Mouse (Mus musculus): Measurements from ENCODE around the gene Fsd2. TPM values are rescaled to one million over a fixed set of nuclear protein-coding genes. Genes with fewer than 3 reads are reported as not detected.

Gene Fsd2
- total RNA-seq, 2 experiments from 2014 or later: 4.4 to 19.8 TPM

DNA sequence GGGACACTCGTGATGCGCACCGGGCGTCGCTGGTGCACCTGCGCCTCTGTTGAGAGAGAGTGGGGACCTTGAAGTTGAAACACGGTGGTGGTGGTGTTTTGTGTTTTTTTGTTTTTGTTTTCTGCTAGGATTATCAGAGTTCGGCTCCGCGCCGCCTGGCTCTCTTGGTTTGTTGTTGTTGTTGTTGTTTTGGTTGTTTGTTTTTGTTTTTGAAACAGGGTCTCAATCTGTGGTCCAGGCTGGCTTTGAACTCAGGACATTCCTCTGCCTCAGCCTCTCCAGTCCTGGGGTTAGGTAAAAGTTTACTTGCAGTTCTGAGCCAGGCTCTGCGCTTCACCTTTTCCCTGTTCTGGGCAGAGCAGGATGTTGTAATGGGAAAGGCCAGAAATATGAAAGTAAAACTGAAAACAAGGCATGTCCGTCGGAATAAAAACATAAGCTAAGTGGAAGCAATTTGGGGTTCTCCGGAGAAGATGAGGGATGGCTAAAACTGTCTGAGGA lies 5.2 kb upstream of the Fsd2 start:
- peak; percentile 54 for DNase-seq

DNA sequence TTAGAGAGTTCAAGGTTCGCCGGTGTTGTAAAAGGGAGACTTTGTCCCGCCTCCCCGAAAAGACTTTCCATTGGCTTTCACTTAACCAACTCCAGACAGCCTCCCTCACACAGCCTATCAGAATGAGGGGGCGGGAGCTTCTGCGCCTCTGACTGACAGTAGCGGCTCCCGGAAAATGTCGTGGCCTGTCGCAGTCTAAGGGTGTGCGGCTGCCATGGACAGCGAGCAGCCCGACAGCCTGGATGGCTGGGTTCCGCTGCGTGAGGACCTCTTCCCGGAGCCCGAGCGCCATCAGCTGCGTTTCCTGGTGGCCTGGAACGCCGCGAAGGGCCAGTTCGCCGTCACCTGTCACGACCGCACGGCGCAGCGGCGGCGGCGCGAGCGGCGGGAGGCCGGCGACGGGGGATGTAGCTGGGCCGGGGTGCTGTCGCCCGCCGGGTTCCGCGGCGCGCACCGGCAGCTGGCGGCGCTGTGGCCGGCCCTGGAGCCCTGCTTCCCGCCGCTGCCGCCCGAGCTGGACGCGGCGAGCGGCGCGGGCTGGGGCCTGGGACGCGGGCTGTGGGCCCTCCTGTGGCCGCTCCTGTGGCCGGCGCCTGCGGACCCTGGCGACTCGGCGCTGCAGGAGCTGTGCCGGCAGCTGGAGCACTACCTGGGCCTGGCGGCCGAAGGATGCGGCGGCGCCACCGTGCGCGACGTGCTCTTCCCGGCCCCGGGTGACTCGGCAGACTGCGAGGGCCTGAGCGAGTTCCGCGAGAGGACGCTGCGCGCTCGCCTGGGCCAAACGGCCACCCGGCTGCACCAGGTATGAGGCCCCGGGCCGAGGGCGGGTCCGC lies 4.6 kb upstream of the Fsd2 start, which contains the start of gene Whamm:
Gene Whamm (plus strand): TSS at position 159 of the 833 bp plus-strand sequence.
- peak; percentile 95 for DNase-seq

DNA sequence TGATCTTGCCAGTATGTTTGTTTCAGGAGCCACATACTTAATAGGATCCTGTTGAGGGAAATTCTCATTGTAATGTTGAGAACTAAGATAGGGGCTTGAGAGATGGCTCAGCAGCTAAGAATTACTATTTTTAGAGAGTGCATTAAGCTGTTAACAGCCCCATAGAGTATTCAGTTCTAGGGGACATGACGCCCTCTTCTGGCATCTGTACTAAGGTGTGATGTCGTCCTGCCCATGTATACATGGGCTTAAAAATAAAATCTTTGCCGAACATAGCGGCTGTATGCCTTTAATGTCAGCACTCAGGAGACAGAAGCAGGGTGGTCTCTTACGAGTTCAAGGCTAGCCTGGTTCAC lies 4.0 kb upstream of the Fsd2 start:
- DNase-seq: no peak

DNA sequence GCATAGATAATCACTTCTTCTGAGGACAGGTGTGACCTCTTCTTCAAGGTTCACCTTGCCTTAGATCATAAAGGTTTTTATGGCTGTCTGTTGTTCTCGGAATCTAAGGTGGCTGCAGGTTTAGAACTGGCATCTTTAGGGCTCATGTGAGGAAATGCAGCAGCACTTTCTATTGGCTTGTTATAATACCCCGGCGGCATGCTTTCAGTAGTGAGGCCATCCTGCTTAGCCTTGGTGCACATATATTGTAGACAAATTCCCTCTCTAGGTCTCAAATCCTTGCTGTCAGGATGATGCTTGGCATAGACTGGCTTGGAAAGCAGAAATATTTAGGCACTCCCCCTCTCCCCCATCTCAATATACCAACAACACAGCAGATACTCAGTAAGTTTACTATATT lies 3.5 kb upstream of the Fsd2 start:
- DNase-seq: no peak

DNA sequence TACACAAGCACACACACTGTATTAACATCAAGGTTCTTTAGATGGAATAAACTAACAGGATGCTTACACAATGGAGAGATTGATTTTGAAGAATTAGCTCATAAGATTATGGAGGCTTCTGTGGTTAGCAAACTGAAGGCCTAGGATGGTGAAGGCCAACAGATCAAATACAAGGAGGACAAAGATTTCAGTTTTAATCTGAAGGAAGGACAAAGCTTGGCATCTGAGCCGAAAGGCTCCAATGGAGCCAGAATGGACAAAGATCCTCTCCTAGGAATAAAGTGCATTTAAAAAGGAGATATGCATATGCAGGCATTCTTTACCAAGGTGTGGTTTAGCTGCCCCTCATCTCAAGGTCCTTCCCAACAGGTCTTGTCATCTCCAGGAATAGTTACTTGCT lies 3.1 kb upstream of the Fsd2 start:
- DNase-seq: no peak

DNA sequence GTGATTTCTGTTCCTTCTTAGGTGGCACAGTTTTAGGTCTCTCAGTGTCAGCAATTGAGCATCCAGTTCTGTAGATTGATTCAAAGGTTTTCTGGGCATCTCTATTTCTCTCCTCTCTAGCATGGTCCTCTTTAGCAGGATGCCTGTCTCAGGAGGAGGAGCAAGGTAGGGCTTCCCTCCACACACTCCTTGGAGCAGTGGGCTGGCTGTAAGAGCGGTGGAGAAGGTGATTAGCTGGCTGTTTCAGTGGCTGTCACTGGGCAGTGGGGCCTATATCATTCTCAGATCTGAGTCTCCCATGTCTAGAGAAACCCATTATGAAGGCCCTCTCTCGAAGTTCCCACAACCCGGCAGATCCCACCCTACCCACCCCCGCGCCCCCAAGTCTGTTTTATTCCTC lies 652 bp upstream of the Fsd2 start:
- DNase-seq: no peak

DNA sequence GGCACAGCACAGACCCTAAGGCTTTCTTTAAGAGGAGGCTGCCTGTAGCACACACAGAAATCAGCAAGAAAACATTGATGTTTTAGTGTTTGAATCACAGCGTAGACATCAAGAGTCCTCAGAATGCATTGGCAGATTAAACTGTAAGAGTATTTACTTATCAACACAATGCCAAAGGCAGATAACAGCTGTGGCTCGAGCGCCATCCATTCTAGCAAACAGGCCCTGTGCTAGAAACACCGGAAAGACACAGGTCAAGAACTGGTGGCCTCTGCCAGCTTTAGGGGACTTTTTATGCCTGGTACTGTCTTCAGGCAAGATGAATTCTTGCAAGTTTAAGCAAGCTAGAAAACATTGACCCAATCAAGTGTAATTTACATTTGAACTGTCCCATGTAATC lies 412 bp downstream of the Fsd2 start:
- DNase-seq: no peak

DNA sequence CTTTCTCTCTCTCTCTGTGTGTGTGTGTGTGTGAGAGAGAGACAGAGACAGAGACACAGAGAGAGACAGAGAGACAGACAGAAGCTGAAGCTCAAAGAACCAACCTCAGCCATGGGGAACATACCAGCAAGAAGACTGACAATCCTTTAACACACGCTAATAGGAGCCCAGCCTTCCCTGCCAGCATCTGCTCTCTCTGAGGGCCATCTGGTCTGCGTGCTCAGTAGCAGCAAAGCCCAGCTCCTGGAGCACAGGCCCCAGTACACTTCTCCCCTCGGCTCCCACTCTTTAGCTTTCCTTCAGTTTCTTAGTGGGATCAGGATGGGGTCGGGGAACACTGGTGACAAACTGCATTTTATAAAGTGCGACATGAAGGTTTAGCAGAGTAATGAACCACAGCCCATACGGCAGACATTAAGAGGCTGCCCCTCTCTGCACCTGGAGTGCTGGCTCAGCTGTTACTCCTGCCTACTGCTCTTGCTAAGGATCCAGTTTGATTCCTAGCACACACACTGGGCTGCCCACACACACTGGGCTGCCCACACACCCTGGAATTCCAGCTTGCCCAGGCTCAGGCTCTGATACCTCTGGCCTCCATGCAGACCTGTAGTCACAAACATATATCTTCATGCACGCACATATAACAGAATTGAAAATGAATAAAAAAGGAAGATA lies 1.2 kb downstream of the Fsd2 start:
- DNase-seq: no peak

DNA sequence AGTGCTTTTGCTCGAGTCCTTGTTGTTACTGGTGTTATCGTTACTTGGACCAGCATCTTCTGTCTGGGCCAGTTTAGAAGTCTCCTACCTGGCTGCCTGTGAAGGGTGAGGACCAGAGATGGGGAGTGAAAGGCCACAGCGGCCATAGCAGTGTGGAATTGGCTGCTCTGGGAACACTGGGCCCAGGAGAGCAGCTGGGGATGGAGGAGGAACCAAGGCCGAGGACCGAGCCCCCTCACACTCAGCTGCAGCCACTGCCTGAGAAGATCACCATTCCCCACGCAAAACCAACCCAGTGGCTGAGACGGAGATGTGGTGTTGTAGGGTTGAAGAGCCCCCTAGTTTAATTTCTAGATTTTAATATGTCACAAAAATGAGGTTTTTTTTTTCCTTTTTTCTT lies 2.0 kb downstream of the Fsd2 start:
- no peak for DNase-seq

DNA sequence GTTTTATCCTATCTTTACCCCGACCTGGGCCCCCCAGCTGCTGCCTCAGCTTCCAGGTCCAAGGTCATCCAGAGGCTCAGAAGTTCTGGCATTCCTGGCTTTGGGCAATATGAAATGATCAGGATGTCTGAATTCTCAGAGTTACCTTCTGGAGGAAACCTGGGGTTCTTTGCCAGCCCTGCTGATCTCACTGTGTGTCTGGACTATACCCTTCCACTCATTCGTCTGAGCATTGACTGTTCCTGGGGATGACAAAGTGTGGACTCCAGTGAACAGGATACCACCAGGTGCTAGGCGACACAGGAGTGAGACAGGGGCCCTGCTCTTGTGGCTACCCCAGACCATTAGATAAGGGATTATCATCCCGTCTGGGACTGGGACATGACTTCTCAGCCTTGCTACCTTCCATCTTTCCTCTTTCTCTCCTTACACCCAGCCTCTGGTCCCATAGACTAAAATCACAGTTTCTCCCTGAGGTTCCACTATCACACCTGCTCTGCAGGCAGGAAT lies 3.2 kb downstream of the Fsd2 start:
- no peak for DNase-seq

DNA sequence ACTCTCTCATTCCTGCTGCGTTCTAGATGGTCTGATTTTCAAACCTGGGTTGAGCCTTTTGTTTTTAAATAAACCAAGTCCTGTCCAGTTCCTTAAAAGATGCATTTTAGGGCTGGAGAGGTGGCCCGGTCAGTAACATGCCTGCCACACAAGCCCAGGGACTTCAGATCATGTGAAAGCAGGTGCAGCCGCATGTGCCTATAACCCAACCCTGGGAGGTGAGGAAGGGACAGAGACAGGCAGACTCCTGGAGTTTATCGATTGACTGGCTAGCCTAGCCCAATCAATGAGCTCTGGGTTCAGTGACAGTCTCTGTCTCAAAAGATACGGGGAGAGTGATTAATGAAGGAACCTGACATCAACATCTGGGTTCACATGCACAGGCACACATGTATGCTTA lies 5.5 kb downstream of the Fsd2 start:
- DNase-seq: no peak

DNA sequence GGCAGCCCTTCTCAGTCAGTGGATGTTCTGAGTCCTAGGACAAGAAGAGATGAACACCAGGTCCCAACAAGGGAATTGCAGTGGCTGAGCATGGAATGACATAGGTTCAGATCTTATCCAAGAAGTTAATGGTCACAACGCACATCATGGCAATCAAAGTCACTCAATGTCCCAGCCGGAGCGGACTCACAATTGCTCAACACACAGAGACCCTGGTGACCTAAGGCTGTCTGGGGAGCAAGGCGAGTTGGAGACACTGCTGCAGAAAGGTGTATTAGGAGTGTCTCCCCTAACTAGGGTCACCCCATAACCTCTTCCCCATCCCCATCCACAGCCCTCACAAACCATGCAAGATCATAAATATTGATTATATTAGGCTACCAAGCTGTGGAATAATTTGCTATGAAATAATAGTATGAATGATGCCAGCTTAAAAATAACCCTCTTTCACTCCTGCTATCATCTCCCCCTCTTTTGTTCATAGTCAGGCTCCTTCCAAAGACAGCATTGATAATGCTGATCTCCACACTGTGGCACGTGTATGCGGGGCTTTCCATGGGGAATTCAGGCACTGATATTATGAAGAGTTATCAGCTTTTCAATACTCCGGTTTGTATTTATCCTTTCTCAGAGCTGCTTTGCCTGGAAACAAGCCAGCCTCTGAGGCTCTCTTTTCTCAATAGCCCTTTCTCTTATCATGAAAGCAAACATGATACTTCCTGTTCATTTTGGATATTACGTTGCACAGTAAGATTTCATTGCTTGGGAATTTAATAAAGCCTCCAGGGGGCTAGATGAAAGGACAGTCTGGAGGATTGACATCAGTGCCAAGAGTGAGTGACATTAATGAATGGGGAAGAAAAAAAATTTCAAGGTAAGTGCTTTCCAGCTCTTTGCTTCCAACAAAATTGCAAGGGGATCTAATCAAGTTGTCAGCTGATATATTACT lies 6.4 kb downstream of the Fsd2 start:
- DNase-seq: no peak

DNA sequence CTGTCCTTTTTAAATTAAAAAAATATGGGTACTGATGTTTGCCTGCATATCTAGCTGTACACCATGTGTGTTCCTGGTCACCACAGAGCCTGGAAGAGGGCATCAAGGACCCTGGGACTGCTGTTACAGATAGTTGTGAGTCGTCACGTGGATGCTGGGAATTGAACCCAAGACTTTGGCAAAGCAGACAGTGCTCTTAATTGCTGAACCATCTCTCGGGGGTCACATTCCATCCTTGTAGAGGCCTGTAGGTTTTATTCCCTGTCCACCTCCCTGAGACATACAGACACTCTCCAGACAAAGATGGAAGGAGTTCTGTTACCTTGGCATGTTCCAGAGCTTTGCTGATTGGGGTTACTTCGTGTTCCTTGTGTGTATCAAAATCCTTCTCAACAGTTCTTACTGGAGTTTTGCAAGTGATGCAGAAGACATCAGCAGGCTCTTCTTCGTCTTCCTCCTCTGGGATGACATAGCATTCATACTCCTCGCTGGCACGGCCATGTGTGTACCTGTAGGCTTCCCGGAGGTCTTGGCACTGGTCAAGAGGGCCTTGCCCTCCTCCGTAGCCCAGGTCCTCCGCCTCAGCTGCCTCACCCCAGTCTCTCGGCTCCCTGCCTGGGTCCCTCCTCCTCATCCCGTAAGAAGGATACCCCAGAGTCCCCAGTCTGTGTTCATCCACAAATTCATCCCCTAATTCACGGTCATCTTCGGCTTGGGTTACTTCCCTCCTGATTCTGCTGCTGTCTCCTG lies 7.3 kb downstream of the Fsd2 start:
- DNase-seq: no peak

DNA sequence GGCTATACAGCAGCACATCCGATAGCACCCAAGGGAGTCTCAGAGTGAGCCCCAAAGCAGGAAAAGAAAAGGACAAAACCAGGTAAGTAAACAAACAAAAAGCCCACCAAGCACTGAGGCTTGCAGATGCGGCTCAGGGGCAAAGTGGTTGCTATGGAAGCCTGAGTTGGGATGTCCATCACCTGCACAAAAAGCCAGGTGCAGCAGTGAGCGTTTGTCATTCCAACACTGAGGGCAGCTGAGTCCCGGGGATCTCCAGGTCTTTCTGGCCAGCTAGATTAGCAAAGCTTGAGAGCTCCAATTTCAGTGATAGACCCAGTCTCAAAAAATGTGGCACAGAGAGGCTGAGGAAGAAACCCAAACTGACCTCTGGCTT lies 8.8 kb downstream of the Fsd2 start:
- DNase-seq: no peak

DNA sequence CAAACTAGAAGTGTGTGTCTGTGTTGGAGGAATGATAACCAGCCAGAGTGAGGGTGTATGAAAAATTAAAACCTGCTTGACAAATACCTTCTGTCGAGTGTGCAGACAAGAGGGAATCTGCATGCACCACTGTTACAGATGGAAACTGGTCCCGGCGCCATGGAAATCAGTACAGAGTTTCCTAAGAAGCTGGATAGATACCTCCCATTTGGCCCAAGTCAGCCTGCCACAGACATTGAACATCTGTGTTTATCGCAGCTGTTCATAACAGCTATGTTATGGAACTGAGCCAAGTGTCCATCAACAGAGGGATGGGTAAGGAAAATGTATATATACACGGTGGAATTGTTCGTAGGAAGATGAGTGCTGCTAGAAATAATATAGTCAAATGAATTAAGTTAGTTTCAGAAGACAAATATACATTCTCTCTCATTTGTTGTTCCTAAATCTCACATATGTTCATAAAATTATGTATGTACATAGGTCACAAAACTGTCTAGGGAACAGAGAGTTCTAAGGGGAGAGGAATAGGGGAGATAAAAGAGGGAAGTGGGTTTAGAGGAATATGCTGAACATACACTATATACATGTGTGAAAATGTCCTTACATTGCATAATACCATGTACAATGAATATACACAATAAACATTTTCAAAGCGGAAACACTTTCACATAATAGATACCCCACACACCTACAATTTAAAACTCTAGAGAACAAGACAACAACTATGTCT lies 9.3 kb downstream of the Fsd2 start:
- no peak for DNase-seq

DNA sequence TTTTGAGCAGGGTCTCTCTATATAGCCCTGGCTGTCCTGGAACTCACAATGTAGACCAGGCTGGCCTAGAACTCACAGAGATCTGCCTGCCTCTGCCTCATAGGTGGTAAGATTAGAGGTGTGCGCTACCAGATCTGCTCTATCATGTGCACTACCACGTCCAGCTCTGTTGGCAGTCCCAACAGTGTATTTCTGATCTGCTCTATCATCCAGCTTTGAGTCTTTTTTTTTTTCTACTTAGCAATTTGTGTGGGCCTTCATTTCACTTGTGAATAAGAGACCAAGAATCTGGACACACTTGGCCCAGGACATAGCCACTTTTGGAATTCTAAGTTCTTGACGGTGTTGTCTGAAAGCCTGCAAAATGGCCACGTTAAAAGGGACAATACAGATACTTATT lies 9.9 kb downstream of the Fsd2 start:
- no peak for DNase-seq

DNA sequence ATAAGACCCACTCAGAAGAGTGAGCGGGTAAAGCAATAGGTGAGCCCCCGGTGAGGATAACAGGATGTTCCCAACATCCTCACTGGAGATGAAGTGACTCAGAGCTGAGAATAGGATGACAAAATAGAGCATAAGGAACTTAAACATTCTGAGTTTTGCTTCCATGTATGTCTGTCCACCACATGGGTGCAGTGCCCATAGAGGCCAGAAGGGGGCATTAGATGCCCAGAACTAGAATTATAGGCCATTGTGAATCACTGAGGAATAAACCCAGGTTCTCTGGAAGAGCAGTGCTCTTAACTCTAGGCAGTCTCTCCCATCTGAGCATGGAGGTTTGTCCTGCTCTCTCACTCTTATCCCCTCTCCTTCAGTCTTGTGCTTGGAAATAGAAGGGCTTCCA lies 12.4 kb downstream of the Fsd2 start:
- peak; percentile 59 for DNase-seq

DNA sequence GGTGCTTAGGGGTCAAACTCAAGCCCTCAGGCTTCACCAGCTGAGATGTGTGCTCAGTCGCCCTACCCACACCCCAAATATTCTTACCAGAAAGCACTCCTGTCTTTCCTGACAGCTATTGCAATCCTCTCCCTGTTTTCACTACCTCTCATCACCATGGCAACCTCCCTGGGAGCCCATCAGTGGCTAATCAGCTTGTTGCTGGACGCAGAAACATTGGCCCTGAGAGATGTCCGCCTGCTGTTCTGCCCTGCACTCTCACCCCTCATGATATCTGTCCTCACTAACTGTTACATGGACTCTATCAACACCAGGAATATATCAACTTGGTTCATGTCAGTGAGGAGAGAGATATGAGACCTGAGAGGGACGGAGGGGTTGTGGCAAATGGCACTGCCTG lies 13.2 kb downstream of the Fsd2 start:
- no peak for DNase-seq

DNA sequence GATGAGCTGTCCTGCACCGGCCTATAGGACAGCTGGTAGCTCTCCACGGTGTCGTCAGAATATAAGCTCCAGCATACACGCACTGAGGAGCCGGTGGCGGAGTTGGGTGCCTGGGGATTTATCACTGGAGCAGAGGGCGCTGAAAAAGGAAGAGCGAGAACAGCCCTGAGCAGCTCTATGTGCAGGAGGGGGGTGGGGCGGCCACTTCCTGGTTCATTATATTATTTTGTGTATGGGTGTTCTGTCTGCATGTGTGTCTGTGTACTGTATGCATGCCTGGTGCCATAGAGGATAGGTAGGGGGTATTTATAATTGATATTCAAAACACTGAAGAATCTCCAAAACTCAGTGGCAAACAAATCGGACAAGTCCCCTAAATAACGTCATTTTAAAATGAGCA lies 17.9 kb downstream of the Fsd2 start:
- no peak for DNase-seq

DNA sequence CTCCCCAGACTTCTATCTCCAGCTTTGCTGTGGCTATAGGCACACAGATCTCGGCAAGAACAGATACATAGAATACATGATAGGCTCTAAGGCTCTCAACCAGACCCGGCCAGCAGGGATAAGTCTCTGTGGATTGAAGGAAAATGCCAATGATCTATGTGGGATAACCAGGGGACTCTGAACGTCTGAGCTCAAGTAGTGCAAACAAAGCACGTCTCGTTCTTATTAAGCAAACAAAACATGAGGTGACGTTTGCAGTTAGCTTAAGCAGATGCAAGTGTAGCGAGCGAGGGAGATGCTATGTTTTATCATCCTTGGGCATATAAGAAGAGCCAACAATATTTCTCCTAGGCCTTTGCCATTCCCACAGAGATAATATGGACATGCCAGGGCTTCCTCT lies 23.8 kb downstream of the Fsd2 start:
- no peak for DNase-seq

DNA sequence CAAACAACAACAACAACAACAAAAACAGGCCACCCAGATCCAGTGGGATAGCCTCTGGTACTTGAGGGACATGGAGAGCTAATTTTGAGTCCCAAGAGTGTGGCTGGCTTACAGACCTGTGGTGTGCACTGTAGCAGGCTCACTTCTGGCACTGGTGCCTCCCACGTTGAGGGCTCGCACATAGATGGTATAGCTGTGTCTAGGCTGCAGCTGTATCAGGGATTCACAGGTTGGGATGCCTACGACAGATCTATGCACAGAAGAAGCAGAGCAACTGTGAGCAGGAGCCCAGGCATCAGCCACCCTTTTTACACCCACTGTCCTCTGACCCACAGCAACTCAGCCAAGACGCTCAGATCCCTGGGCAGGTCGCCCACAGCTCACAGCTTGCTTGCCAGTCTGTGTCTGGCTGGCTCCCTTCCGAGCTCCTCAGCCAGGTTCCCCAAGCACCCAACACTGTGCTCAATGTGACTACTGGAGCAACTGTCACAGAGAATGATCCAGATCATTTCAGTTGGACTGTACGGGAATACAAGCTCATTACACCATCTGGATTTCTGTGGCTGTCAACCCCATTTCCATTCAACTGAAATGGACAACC lies 24.7 kb downstream of the Fsd2 start:
- peak; percentile 80 for DNase-seq
